Mouse (Mus musculus) frontal cortex, postnatal 10 days (tissue): ENCODE measurements at regions not wholly inside any gene's neighbourhood (a gene's known extent, or its start where the extent isn't known, plus 50 kb on each side); places are given as distances from the start of the nearest gene placed in this dataset.

Source experiments
- DNase-seq, 2 experiments: peaks; one replicate each; pipeline ENCODE4 v3.0.0; 2022; ENCODE audit warnings: low spot score in 2 of 2, mixed read lengths in 1 of 2

GRCm38 (mm10) chr10:92504271-92504670, 217.9 kb downstream of the Nedd1 start:
- no peak for DNase-seq

GRCm38 (mm10) chr10:92483592-92483991, 238.6 kb downstream of the Nedd1 start:
- no peak for DNase-seq

- DNase-seq = no peak
Observed at GRCm38 (mm10) chr10:92473282-92473681, 248.9 kb downstream of the Nedd1 start.

GRCm38 (mm10) chr10:92471111-92471510, 251.1 kb downstream of the Nedd1 start:
- no peak for DNase-seq

GRCm38 (mm10) chr10:92455195-92455594, 267.0 kb downstream of the Nedd1 start:
- no peak for DNase-seq

GRCm38 (mm10) chr10:92453550-92453949, 268.7 kb downstream of the Nedd1 start:
- DNase-seq = no peak

GRCm38 (mm10) chr10:92445957-92446356, 276.3 kb downstream of the Nedd1 start:
- DNase-seq = no peak

- peak in 1 of 2 experiments; percentile 7 for DNase-seq
Observed at GRCm38 (mm10) chr10:92438621-92439394, 283.4 kb downstream of the Nedd1 start.

GRCm38 (mm10) chr10:92429256-92429655, 293.0 kb downstream of the Nedd1 start:
- DNase-seq = no peak

GRCm38 (mm10) chr10:92428026-92428425, 294.2 kb downstream of the Nedd1 start:
- no peak for DNase-seq

- DNase-seq = no peak
Observed at GRCm38 (mm10) chr10:92426443-92426842, 295.8 kb downstream of the Nedd1 start.

- no peak for DNase-seq
Observed at GRCm38 (mm10) chr10:92412737-92413136, 309.5 kb downstream of the Nedd1 start.

- no peak for DNase-seq
Observed at GRCm38 (mm10) chr10:92410813-92411325, 311.4 kb downstream of the Nedd1 start.

- no peak for DNase-seq
Observed at GRCm38 (mm10) chr10:92404697-92405293, 317.4 kb downstream of the Nedd1 start.

GRCm38 (mm10) chr10:92400587-92401090, 321.6 kb downstream of the Nedd1 start:
- no peak for DNase-seq

GRCm38 (mm10) chr10:92389176-92389732, 333.0 kb downstream of the Nedd1 start:
- no peak for DNase-seq

GRCm38 (mm10) chr10:92367126-92367525, 355.1 kb downstream of the Nedd1 start:
- no peak for DNase-seq

GRCm38 (mm10) chr10:92356738-92357137, 365.5 kb downstream of the Nedd1 start:
- DNase-seq = no peak

- DNase-seq = no peak
Observed at GRCm38 (mm10) chr10:92349043-92349442, 373.2 kb downstream of the Nedd1 start.

- DNase-seq = no peak
Observed at GRCm38 (mm10) chr10:92347960-92348675, 374.1 kb downstream of the Nedd1 start.

GRCm38 (mm10) chr10:92339671-92340070, 382.5 kb downstream of the Nedd1 start:
- DNase-seq = no peak

GRCm38 (mm10) chr10:92336949-92337348, 385.3 kb downstream of the Nedd1 start:
- no peak for DNase-seq
